Comparison of ENCODE assay signal across 9 mouse cellular contexts in genomic region chr12:81182073-81182472, GRCm38 (mm10).
A peak's percentile ranks its signal among the peaks of the same experiment; 100 is the strongest.
DNase-seq lines count a peak whose midpoint lies in the region; ATAC-seq and TF ChIP-seq lines count a peak whose summit lies in the region.
"Had no signal": no experiment of that assay in that cellular context is flagged by ENCODE, and none has a peak within 500 bp of the region (broad histone marks: within the 10 kb centered on the region; RNA-seq: fewer than 3 reads in every experiment).

No protein-coding gene starts in this region.

- H3K36me3 ChIP-seq in ES-E14 (ENCODE audit: control insufficient read depth, insufficient read depth, low read length, poor library complexity, severe bottlenecking): peaks cover 3% of the 10 kb centered on the region; the same call in 1 of the 2 replicates
- no peaks in the 10 kb centered on the region for H3K36me3 ChIP-seq in intestine, embryonic 16.5 days (ENCODE audit: control insufficient read depth, insufficient read depth, low read length)
- no peaks in the 10 kb centered on the region for H3K36me3 ChIP-seq in limb, embryonic 14.5 days (ENCODE audit: control insufficient read depth, insufficient read depth, low read length)
- H3K36me3 ChIP-seq: neural tube, embryonic 13.5 days had no signal

- WGBS in intestine, embryonic 16.5 days: 56% methylated on average over 3 of the region's 3 CpGs
- WGBS in limb, embryonic 14.5 days: 58% methylated on average over 3 of the region's 3 CpGs

- no peaks in the 10 kb centered on the region for H3K27me3 ChIP-seq in intestine, embryonic 16.5 days (replicated peaks; ENCODE audit: control insufficient read depth, insufficient read depth, low read length)
- H3K27me3 ChIP-seq in limb, embryonic 14.5 days (ENCODE audit: control insufficient read depth, insufficient read depth, low read length): no peaks in the 10 kb centered on the region
- H3K27me3 ChIP-seq: neural tube, embryonic 13.5 days had no signal

- H3K4me2 ChIP-seq in intestine, embryonic 16.5 days (ENCODE audit: low read depth, low read length): no peak overlapping the region
- H3K4me2 ChIP-seq in limb, embryonic 14.5 days (replicated peaks; ENCODE audit: low read depth, low read length, severe bottlenecking): no peak overlapping the region
- H3K4me2 ChIP-seq: neural tube, embryonic 13.5 days had no signal

- in situ Hi-C loops in ES-E14 (cut with MboI; ENCODE audit: low sequenced_read_pairs in 2 of 2, unreplicated experiment in 2 of 2): loop anchor here (10.0 kb wide), 1 partner anchor 197 kb away; no protein-coding TSS in a partner anchor

- H3K9me3 ChIP-seq in ES-E14 (ENCODE audit: control insufficient read depth, insufficient read depth, low read depth, low read length): no peaks in the 10 kb centered on the region
- H3K9me3 ChIP-seq in intestine, embryonic 16.5 days (ENCODE audit: control insufficient read depth, low read length): no peaks in the 10 kb centered on the region
- no peaks in the 10 kb centered on the region for H3K9me3 ChIP-seq in limb, embryonic 14.5 days (ENCODE audit: control insufficient read depth, low read length)
- H3K9me3 ChIP-seq: neural tube, embryonic 13.5 days had no signal

- no peak for TF ChIP-seq POLR2A in limb, embryonic 14.5 days (IDR thresholded peaks at IDR 0.05; ENCODE audit: borderline replicate concordance, extremely low read depth, insufficient read depth, insufficient read length)

- peak; percentile 36; the same call in 1 of the 2 replicates for ATAC-seq in intestine, embryonic 16.5 days
- ATAC-seq in limb, embryonic 14.5 days (ENCODE audit: low FRiP score, low read depth): peak; percentile 55; the same call in 1 of the 2 replicates

- H3K4me3 ChIP-seq in ES-E14 (ENCODE audit: insufficient read depth in 1 of 2, low read depth in 1 of 2, low read length in 2 of 2, poor library complexity in 1 of 2, severe bottlenecking in 1 of 2): no peak overlapping the region
- no peak overlapping the region for H3K4me3 ChIP-seq in intestine, embryonic 16.5 days (ENCODE audit: low read length)
- H3K4me3 ChIP-seq in limb, embryonic 14.5 days (replicated peaks; ENCODE audit: low read length): no peak overlapping the region
- H3K4me3 ChIP-seq: neural tube, embryonic 13.5 days had no signal

- H3K4me1 ChIP-seq in ES-E14 (ENCODE audit: control insufficient read depth in 2 of 2, insufficient read depth in 2 of 2, low read length in 2 of 2, poor library complexity in 1 of 2): no peaks in the 10 kb centered on the region
- H3K4me1 ChIP-seq in intestine, embryonic 16.5 days (ENCODE audit: control insufficient read depth, insufficient read depth, low read length): no peaks in the 10 kb centered on the region
- no peaks in the 10 kb centered on the region for H3K4me1 ChIP-seq in limb, embryonic 14.5 days (ENCODE audit: control insufficient read depth, insufficient read depth, low read length)
- H3K4me1 ChIP-seq: neural tube, embryonic 13.5 days had no signal

- no peak overlapping the region for H3K9ac ChIP-seq in ES-E14 (ENCODE audit: insufficient read depth, low read depth, low read length, poor library complexity, severe bottlenecking)
- H3K9ac ChIP-seq in intestine, embryonic 16.5 days (ENCODE audit: low read depth, low read length): no peak overlapping the region
- no peak overlapping the region for H3K9ac ChIP-seq in limb, embryonic 14.5 days (ENCODE audit: low read depth, low read length, severe bottlenecking)
- H3K9ac ChIP-seq: neural tube, embryonic 13.5 days had no signal

- peak; percentile 20 for DNase-seq in 3134 (ENCODE audit: extremely low read depth, insufficient read length, low spot score)
- DNase-seq in ES-E14 (ENCODE audit: low read depth, low spot score): peak; percentile 48
- peak; percentile 63 to 79 for DNase-seq in cerebellum, adult 18-20 months
- peak; percentile 50 to 62 for DNase-seq in frontal cortex, postnatal 25 days (ENCODE audit: low spot score in 2 of 2)
- DNase-seq in limb, embryonic 14.5 days (ENCODE audit: low spot score): peak; percentile 25
- peak; percentile 66 for DNase-seq in ovary, postnatal 36 days (ENCODE audit: low spot score)
- DNase-seq in thymus, postnatal 4 days: peak; percentile 83

- H3K27ac ChIP-seq in ES-E14 (ENCODE audit: insufficient read depth, low read depth, low read length, poor library complexity, severe bottlenecking): no peak overlapping the region
- no peak overlapping the region for H3K27ac ChIP-seq in intestine, embryonic 16.5 days (ENCODE audit: low read length)
- no peak overlapping the region for H3K27ac ChIP-seq in limb, embryonic 14.5 days (replicated peaks; ENCODE audit: low read depth, low read length)
- H3K27ac ChIP-seq: neural tube, embryonic 13.5 days had no signal

TF ChIP-seq in ES-E14, 5 proteins besides CTCF, POLR2A, EP300 and RAD21:
- TF ChIP-seq ZNF384 (IDR thresholded peaks at IDR 0.05; ENCODE audit: low read depth, low read length): no peak
- TF ChIP-seq HCFC1 (IDR thresholded peaks at IDR 0.05; ENCODE audit: borderline replicate concordance, insufficient read depth, low read length): no peak
- peak; percentile 64; the same call in 1 of the 2 replicates for TF ChIP-seq ZC3H11A (IDR thresholded peaks at IDR 0.05; ENCODE audit: borderline replicate concordance, low read depth, low read length)
- no peak for TF ChIP-seq CHD2 (IDR thresholded peaks at IDR 0.05; ENCODE audit: low read depth, low read length)
- TF ChIP-seq MAFK (IDR thresholded peaks at IDR 0.05; ENCODE audit: insufficient read depth, low read depth, low read length): no peak

Comparison
In these comparisons a context has a peak if more than half of its experiments do, and no peak if none do; other contexts are left out.
1. DNase-seq: peak in every context shown above with its lines; median percentile 83 in thymus, postnatal 4 days; 71 in cerebellum, adult 18-20 months; 66 in ovary, postnatal 36 days; 56 in frontal cortex, postnatal 25 days; 48 in ES-E14; 25 in limb, embryonic 14.5 days; 20 in 3134.